Mouse (Mus musculus) lung, embryonic 14.5 days (tissue): ENCODE measurements around the gene H2-Q10. TPM values are rescaled to one million over a fixed set of nuclear protein-coding genes. Genes with fewer than 3 reads are reported as not detected.
"Not testable (repeated sequence)": the region's sequence is repeated elsewhere in the genome, so short reads cannot be mapped to it uniquely, and the experiment has no call there.

Experiments
- ATAC-seq: fragments of 200-750 bp; cut with Nextera tagmentation; 2 replicates; pipeline ENCODE4 v1.8.0; 2017; ENCODE audit warnings: mild to moderate bottlenecking, moderate TSS enrichment, moderate library complexity; ENCODE audit not compliant: insufficient read depth
- DNase-seq: peaks from one replicate; pipeline ENCODE4 v3.0.0-alpha.2; 2015
- H3K27ac ChIP-seq: fragments of 300-500 bp; sonication (generic); 2 replicates; pipeline ENCODE4 v1.5.1; 2014; ENCODE audit warnings: low read depth, mild to moderate bottlenecking, moderate library complexity
- H3K27me3 ChIP-seq: fragments of 300-500 bp; sonication (generic); 2 replicates; pipeline ENCODE4 v1.6.1; 2014; ENCODE audit warnings: low read length, control low read depth; ENCODE audit not compliant: insufficient read depth
- H3K36me3 ChIP-seq: fragments of 300-500 bp; sonication (generic); 2 replicates; pipeline ENCODE4 v1.6.1; 2014; ENCODE audit warnings: control low read depth; ENCODE audit not compliant: insufficient read depth
- H3K4me1 ChIP-seq: fragments of 300-500 bp; sonication (generic); 2 replicates; pipeline ENCODE4 v1.6.1; 2014; ENCODE audit warnings: antibody characterized with exemption, control low read depth; ENCODE audit not compliant: insufficient read depth
- H3K4me2 ChIP-seq: fragments of 300-500 bp; sonication (generic); 2 replicates; pipeline ENCODE4 v1.6.1; 2014; ENCODE audit warnings: mild to moderate bottlenecking
- H3K4me3 ChIP-seq: fragments of 300-500 bp; sonication (generic); 2 replicates; pipeline ENCODE4 v1.5.1; 2014; ENCODE audit warnings: low read depth, low read length
- H3K9ac ChIP-seq: fragments of 300-500 bp; sonication (generic); 2 replicates; pipeline ENCODE4 v1.6.1; 2014
- H3K9me3 ChIP-seq: fragments of 300-500 bp; sonication (generic); 2 replicates; pipeline ENCODE4 v1.6.1; 2016; ENCODE audit warnings: low read depth, low read length, control low read depth
- CTCF ChIP-seq: IDR thresholded peaks from 2 replicates; pipeline ENCODE4 v1.5.1; 2016; ENCODE audit warnings: antibody characterized with exemption, low read depth
- WGBS: fragments of 180-500 bp; shearing (Covaris S2); extraction: QIAGEN DNeasy Blood & Tissue Kit; methylation state at CpG from one replicate; pipeline ENCODE4 v1.1.7; 2014; 5-methylcytosine and 5-hydroxymethylcytosine counted together
- polyA plus RNA-seq: library from polyadenylated mRNA; unstranded; fragments of >200 nt; fragmentation: Nextera tagmentation; extraction: Ambion mirVana; gene quantifications from 2 replicates; pipeline ENCODE4 v1.2.1, GENCODE M21; 2014

The H2-Q10 gene
- polyA plus RNA-seq, 1 experiment from 2014 or later: 0.28 TPM

DNA sequence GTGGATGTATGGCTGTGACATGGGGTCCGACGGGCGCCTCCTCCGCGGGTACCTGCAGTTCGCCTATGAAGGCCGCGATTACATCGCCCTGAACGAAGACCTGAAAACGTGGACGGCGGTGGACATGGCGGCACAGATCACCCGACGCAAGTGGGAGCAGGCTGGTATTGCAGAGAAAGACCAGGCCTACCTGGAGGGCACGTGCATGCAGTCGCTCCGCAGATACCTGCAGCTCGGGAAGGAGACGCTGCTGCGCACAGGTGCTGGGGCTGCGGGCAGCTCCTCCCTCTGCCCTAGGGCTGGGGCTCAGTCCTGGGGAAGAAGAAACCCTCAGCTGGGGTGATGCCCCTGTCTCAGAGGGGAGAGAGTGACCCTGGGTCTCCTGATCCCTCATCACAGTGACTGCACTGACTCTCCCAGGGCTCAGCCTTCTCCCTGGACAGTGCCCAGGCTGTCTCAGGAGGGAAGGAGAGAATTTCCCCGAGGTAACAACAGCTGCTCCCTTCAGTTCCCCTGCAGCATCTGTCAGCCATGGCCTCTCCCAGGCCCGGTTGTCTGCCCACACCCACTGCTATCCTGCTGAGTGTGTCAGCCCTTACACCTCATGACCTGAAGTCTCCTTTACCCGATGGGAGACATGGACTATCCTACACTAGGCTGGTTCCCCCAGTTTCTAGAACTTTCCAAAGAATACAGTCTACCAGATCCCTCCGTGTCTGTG, 29.8 kb upstream of the H2-Q10 start:
- H3K4me3 ChIP-seq, H3K4me1 ChIP-seq, H3K9ac ChIP-seq, H3K9me3 ChIP-seq, DNase-seq, H3K27ac ChIP-seq, H3K4me2 ChIP-seq, H3K36me3 ChIP-seq: not testable (repeated sequence)
- peaks cover 18% of the 10 kb centered on the region for H3K27me3 ChIP-seq
- ATAC-seq: peak; percentile 12; the same call in 1 of the 2 replicates
- WGBS: 41% methylated on average over 25 of the region's 27 CpGs

DNA sequence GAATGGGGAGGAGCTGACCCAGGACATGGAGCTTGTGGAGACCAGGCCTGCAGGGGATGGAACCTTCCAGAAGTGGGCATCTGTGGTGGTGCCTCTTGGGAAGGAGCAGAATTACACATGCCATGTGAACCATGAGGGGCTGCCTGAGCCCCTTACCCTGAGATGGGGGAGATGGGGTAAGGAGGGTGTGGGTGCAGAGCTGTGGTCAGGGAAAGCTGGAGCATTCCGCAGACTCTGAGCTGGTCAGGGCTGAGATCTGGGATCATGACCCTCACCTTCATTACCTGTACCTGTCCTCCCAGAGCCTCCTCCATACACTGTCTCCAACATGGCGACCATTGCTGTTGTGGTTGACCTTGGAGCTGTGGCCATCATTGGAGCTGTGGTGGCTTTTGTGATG, 27.5 kb upstream of the H2-Q10 start:
- not testable (repeated sequence) for H3K36me3 ChIP-seq, H3K27ac ChIP-seq, DNase-seq, ATAC-seq, H3K4me1 ChIP-seq, H3K9me3 ChIP-seq, H3K9ac ChIP-seq, H3K4me2 ChIP-seq, H3K4me3 ChIP-seq
- H3K27me3 ChIP-seq: peaks cover 18% of the 10 kb centered on the region
- WGBS: 77% methylated on average over 2 of the region's 2 CpGs

DNA sequence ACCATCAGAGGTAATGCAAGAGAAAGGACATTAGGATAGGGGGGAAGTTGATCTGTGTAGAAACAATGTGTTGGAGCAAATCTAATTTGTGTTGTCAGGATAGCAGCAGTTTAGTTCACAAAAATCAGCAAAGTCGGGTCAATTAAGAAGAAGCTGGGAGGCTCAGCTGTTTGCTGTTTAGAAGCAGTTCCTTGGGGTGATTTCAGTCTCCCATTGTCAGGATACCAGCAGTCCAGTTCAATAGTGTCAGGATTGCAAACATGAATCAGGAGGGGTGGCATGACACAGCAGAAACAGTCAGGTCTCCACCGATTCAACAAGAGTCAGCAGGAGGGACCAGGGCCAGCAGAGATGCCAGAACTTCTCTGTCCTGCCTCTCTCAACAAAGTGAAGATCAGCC, 25.4 kb upstream of the H2-Q10 start:
- H3K27me3 ChIP-seq, H3K36me3 ChIP-seq, H3K9ac ChIP-seq, H3K9me3 ChIP-seq, ATAC-seq, DNase-seq, H3K4me2 ChIP-seq, H3K4me1 ChIP-seq, H3K4me3 ChIP-seq, H3K27ac ChIP-seq: not testable (repeated sequence)
- 88% methylated on average over 2 of the region's 2 CpGs for WGBS

DNA sequence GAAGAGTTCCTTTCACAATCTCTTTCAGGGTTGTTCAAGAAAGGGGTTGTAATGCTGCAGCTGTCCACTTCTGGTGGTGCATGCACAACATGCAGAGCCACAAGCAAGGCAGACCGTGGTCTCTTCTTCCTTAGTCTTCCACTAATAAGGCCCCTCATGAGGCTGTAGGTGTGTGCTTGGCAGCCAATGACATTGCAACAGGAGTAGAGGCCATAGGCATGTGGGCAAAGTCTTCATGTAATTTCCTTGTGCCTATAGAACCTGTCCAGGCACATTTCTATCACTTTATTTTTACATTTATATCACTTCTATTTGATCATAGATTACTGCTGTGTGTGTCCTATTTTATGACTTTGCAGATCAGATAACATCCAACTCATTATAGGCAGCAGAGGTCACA, 11.6 kb upstream of the H2-Q10 start:
- H3K4me2 ChIP-seq, H3K4me1 ChIP-seq, H3K9me3 ChIP-seq, DNase-seq, H3K36me3 ChIP-seq, H3K27ac ChIP-seq, H3K9ac ChIP-seq, ATAC-seq, H3K4me3 ChIP-seq, H3K27me3 ChIP-seq: not testable (repeated sequence)
- no CpG with 5 or more reads among the region's 1 CpGs for WGBS

DNA sequence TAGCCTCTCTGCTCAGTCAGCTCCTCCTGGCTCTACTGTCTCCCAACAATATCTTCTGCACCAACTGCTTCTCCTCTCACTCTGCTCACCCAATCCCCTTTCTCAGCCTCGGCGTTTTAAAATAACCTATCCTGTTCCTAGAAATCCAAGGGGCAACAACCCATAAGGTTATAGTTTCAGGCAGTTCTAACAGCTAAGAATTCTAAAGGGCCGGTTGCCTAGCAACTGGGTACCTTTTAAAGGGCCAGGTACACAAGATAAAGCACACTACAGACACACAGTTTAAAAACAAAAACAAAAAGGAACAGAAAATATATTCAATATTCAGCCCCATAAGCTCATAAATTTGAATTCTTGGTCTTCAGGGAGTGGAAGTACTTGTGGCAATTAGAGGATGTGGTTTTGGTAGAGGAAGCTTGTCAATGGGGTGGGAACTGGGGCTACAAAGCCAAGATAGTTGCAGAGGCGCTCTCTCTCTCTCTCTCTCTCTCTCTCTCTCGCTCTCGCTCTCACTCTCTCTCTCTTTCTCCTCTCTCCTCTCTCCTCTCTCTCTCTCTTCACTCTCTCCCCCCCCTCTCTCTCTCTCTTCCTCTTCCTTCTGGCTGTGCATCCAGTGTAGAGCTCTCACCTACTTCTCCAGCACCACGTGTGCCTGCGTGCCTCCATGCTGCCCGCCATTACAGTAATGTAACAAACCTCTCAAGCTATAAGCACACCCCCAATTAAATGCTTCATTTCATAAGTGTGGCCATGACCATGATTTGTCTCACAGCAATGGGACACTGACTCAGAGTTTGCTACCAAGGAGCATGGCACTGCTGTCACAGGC, 9.2 kb upstream of the H2-Q10 start:
- H3K9me3 ChIP-seq, ATAC-seq, H3K4me3 ChIP-seq, H3K27ac ChIP-seq, H3K4me2 ChIP-seq, H3K27me3 ChIP-seq, DNase-seq, H3K4me1 ChIP-seq, H3K9ac ChIP-seq, H3K36me3 ChIP-seq: not testable (repeated sequence)
- WGBS: 50% methylated on average over 3 of the region's 9 CpGs

DNA sequence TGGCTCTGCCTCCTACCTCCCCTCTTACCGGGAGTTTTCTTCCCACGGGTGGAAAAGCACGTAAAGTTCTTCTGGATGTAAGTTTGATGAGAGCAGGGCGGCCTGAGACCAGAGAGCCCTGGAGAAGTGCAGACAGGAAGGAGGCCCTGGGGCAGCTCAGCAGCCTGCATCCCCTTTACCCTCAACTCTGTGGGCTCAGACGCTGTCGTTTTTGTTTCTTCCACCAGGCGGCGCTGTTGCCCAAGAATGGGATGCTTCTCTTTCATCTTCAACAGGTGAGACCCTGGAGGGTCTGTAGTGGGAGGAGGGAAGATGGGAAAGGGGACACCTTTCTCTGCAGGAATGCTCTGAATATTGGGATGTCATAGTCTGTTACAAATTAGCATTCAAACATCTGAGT, 4.2 kb upstream of the H2-Q10 start:
- H3K4me3 ChIP-seq, ATAC-seq, H3K4me2 ChIP-seq, H3K36me3 ChIP-seq, H3K9ac ChIP-seq, H3K4me1 ChIP-seq, H3K9me3 ChIP-seq, H3K27ac ChIP-seq: not testable (repeated sequence)
- H3K27me3 ChIP-seq: peaks cover 19% of the 10 kb centered on the region
- TF ChIP-seq CTCF: peak; percentile 83
- peak; percentile 63 for DNase-seq
- 3% methylated on average over 8 of the region's 8 CpGs for WGBS

DNA sequence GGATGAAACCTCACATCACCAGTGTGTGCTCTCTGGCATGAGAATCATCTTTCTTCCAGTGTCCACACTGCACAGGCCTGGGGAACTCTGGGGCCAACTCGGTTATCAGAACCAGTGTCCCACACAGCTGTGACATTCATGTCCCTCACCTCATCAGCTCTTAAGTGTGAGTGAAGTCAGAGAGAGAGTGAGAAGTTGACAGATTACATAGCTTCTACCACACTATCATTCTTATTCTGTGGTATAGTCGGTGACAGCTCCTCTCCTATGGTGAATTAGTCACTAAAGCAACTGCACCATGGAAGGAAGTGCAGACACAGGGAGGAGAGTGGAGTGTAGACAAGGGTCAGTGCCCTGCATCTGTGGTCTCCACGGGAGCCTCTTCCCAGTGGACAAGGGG, 953 bp upstream of the H2-Q10 start:
- not testable (repeated sequence) for H3K27ac ChIP-seq, H3K4me2 ChIP-seq, H3K36me3 ChIP-seq, ATAC-seq, H3K9me3 ChIP-seq, H3K4me1 ChIP-seq, H3K4me3 ChIP-seq, DNase-seq, H3K9ac ChIP-seq
- peaks cover 24% of the 10 kb centered on the region for H3K27me3 ChIP-seq
- WGBS: 39% methylated on average over 3 of the region's 3 CpGs
